Mouse (Mus musculus): ENCODE results near the gene Ppp2r5c.

- TF ChIP-seq CTCF (IDR thresholded peaks at IDR 0.05) (no peak), EP300 (IDR thresholded peaks at IDR 0.05) (no peak)
These were observed 28.8 kb upstream of the Ppp2r5c start for GRCm38 (mm10) chr12:110417987-110418734.
